Mouse (Mus musculus): ENCODE measurements around the gene Smad3.

Smad3 gene

GRCm38 (mm10) chr9:63623895-63624569 is 133.8 kb downstream of the Smad3 start:
- DNase-seq, result no peak

GRCm38 (mm10) chr9:63617967-63618366 is 139.8 kb downstream of the Smad3 start:
- no peak for DNase-seq

- no peak for DNase-seq
Measured at GRCm38 (mm10) chr9:63614018-63614985, 143.5 kb downstream of the Smad3 start.

- no peak for DNase-seq
Measured at GRCm38 (mm10) chr9:63613569-63613968, 144.2 kb downstream of the Smad3 start.

GRCm38 (mm10) chr9:63612565-63613515 is 145.0 kb downstream of the Smad3 start:
- peak; percentile 47 to 65 for DNase-seq

GRCm38 (mm10) chr9:63611967-63612366 is 145.8 kb downstream of the Smad3 start:
- peak; percentile 18 to 31 for DNase-seq

- peak; percentile 65 to 78 for DNase-seq
Measured at GRCm38 (mm10) chr9:63610841-63611366, 146.9 kb downstream of the Smad3 start.

GRCm38 (mm10) chr9:63610231-63610630 is 147.6 kb downstream of the Smad3 start:
- peak in 1 of 2 experiments; percentile 15 for DNase-seq

GRCm38 (mm10) chr9:63609776-63610175 is 148.0 kb downstream of the Smad3 start:
- DNase-seq, result peak in 1 of 2 experiments; percentile 11

- peak; percentile 12 to 39 for DNase-seq
Measured at GRCm38 (mm10) chr9:63609246-63609645, 148.5 kb downstream of the Smad3 start.

GRCm38 (mm10) chr9:63608006-63608405 is 149.8 kb downstream of the Smad3 start:
- no peak for DNase-seq

GRCm38 (mm10) chr9:63606594-63606993 is 151.2 kb downstream of the Smad3 start:
- DNase-seq, result peak in 1 of 2 experiments; percentile 31

GRCm38 (mm10) chr9:63603849-63604248 is 153.9 kb downstream of the Smad3 start:
- DNase-seq, result peak in 1 of 2 experiments; percentile 33

GRCm38 (mm10) chr9:63602043-63602939 is 155.5 kb downstream of the Smad3 start, which contains the start of the genes Iqch and Aagab:
TSS of gene Iqch (minus strand) at chr9:63602493.
TSS of gene Aagab (plus strand) at chr9:63602660.
- DNase-seq, result peak; percentile 96 to 98
